Mouse (Mus musculus) midbrain, embryonic 11.5 days (tissue): ENCODE measurements around the gene Ago3. TPM values are rescaled to one million over a fixed set of nuclear protein-coding genes. Genes with fewer than 3 reads are reported as not detected.

ENCODE experiments used
- ATAC-seq: fragments of 200-750 bp; cut with Nextera tagmentation; 2 replicates; pipeline ENCODE4 v1.8.0; 2017; ENCODE audit warnings: moderate TSS enrichment, moderate library complexity; ENCODE audit not compliant: low FRiP score
- DNase-seq: peaks from one replicate; pipeline ENCODE4 v3.0.0; 2015; ENCODE audit warnings: low spot score; ENCODE audit errors: missing footprints
- H3K27ac ChIP-seq: fragments of 300-500 bp; sonication (generic); 2 replicates; pipeline ENCODE4 v1.5.1; 2014; ENCODE audit warnings: low read depth, low read length
- H3K27me3 ChIP-seq: fragments of 300-500 bp; sonication (generic); 2 replicates; pipeline ENCODE4 v1.6.1; 2014; ENCODE audit warnings: mild to moderate bottlenecking, low read length, moderate library complexity, mixed read lengths; ENCODE audit not compliant: control insufficient read depth, insufficient read depth
- H3K36me3 ChIP-seq: fragments of 300-500 bp; sonication (generic); 2 replicates; pipeline ENCODE4 v1.6.1; 2014; ENCODE audit warnings: mild to moderate bottlenecking, low read length, moderate library complexity, mixed read lengths; ENCODE audit not compliant: control insufficient read depth, insufficient read depth
- H3K4me1 ChIP-seq: fragments of 300-500 bp; sonication (generic); 2 replicates; pipeline ENCODE4 v1.6.1; 2014; ENCODE audit warnings: low read length; ENCODE audit not compliant: control insufficient read depth, insufficient read depth
- H3K4me2 ChIP-seq: fragments of 300-500 bp; sonication (generic); 2 replicates; pipeline ENCODE4 v1.6.1; 2014; ENCODE audit warnings: mild to moderate bottlenecking, moderate library complexity
- H3K4me3 ChIP-seq: fragments of 300-500 bp; sonication (generic); 2 replicates; pipeline ENCODE4 v1.5.1; 2014; ENCODE audit warnings: low read depth, low read length
- H3K9ac ChIP-seq: fragments of 300-500 bp; sonication (generic); 2 replicates; pipeline ENCODE4 v1.6.1; 2014; ENCODE audit warnings: low read length
- H3K9me3 ChIP-seq: fragments of 300-500 bp; sonication (generic); 2 replicates; pipeline ENCODE4 v1.6.1; 2016; ENCODE audit warnings: low read length; ENCODE audit not compliant: control insufficient read depth
- WGBS: fragments of 180-500 bp; shearing (Covaris S2); extraction: QIAGEN DNeasy Blood & Tissue Kit; methylation state at CpG from one replicate; pipeline ENCODE4 v1.1.7; 2014; 5-methylcytosine and 5-hydroxymethylcytosine counted together
- polyA plus RNA-seq: library from polyadenylated mRNA; unstranded; fragments of >200 nt; fragmentation: Nextera tagmentation; extraction: Ambion mirVana; gene quantifications from 2 replicates; pipeline ENCODE4 v1.2.1, GENCODE M21; 2014

The Ago3 gene
- polyA plus RNA-seq, 1 experiment from 2014 or later = 13.3 TPM

GRCm38 (mm10) chr4:126434094-126434493 is 4.7 kb upstream of the Ago3 start:
- peaks cover 13% of the 10 kb centered on the region; the same call in 1 of the 2 replicates for H3K36me3 ChIP-seq
- 98% methylated on average over 2 of the region's 2 CpGs for WGBS
- H3K27ac ChIP-seq = no peak overlapping the region
- H3K9ac ChIP-seq = no peak overlapping the region
- no peak overlapping the region for H3K4me2 ChIP-seq
- H3K27me3 ChIP-seq = no peaks in the 10 kb centered on the region
- DNase-seq (no peak), ATAC-seq (no peak)
- H3K4me3 ChIP-seq = no peak overlapping the region
- H3K4me1 ChIP-seq = no peaks in the 10 kb centered on the region; the same call in 1 of the 2 replicates
- no peaks in the 10 kb centered on the region for H3K9me3 ChIP-seq

- Histone ChIP-seq H3K4me3 (no peak overlapping the region), H3K27me3 (no peaks in the 10 kb centered on the region), H3K9ac (no peak overlapping the region), H3K4me2 (no peak overlapping the region), H3K36me3 (peaks cover 11% of the 10 kb centered on the region; the same call in 1 of the 2 replicates), H3K27ac (no peak overlapping the region), H3K4me1 (peaks cover 5% of the 10 kb centered on the region), H3K9me3 (no peaks in the 10 kb centered on the region)
- no peak for ATAC-seq
- DNase-seq = peak; percentile 75
- WGBS = 84% methylated on average over 4 of the region's 4 CpGs
These were observed 3.8 kb upstream of the Ago3 start for GRCm38 (mm10) chr4:126433175-126433574.

GRCm38 (mm10) chr4:126431746-126432145 is 2.4 kb upstream of the Ago3 start:
- DNase-seq (peak; percentile 21), ATAC-seq (no peak)
- no peaks in the 10 kb centered on the region for H3K27me3 ChIP-seq
- H3K9me3 ChIP-seq = no peaks in the 10 kb centered on the region
- no peak overlapping the region for H3K9ac ChIP-seq
- H3K4me2 ChIP-seq = no peak overlapping the region
- H3K36me3 ChIP-seq = peaks cover 4% of the 10 kb centered on the region; the same call in 1 of the 2 replicates
- no peak overlapping the region for H3K4me3 ChIP-seq
- no peak overlapping the region for H3K27ac ChIP-seq
- H3K4me1 ChIP-seq = peaks cover 5% of the 10 kb centered on the region
- 83% methylated on average over 4 of the region's 4 CpGs for WGBS

GRCm38 (mm10) chr4:126428682-126429346 is 542 bp downstream of the Ago3 start:
- ATAC-seq (peak; percentile 77), DNase-seq (peak; percentile 92)
- peak overlapping the region; percentile 85 for H3K4me3 ChIP-seq
- H3K9ac ChIP-seq = peak overlapping the region; percentile 85
- H3K27me3 ChIP-seq = no peaks in the 10 kb centered on the region
- 3% methylated on average over 24 of the region's 24 CpGs for WGBS
- H3K4me1 ChIP-seq = peaks cover 5% of the 10 kb centered on the region
- H3K36me3 ChIP-seq = no peaks in the 10 kb centered on the region
- H3K9me3 ChIP-seq = no peaks in the 10 kb centered on the region
- peak overlapping the region; percentile 66 for H3K27ac ChIP-seq
- H3K4me2 ChIP-seq = peak overlapping the region; percentile 83

GRCm38 (mm10) chr4:126423866-126424265 is 5.5 kb downstream of the Ago3 start:
- no peak overlapping the region for H3K4me3 ChIP-seq
- H3K9ac ChIP-seq = no peak overlapping the region
- no peaks in the 10 kb centered on the region for H3K36me3 ChIP-seq
- 100% methylated on average over 2 of the region's 2 CpGs for WGBS
- no peaks in the 10 kb centered on the region for H3K27me3 ChIP-seq
- H3K4me2 ChIP-seq = no peak overlapping the region
- DNase-seq (no peak), ATAC-seq (no peak)
- H3K27ac ChIP-seq = no peak overlapping the region
- no peaks in the 10 kb centered on the region for H3K9me3 ChIP-seq
- H3K4me1 ChIP-seq = peaks cover 5% of the 10 kb centered on the region

- H3K9me3 ChIP-seq = no peaks in the 10 kb centered on the region
- no peak for DNase-seq
These were observed 13.6 kb downstream of the Ago3 start for GRCm38 (mm10) chr4:126415707-126416106.

GRCm38 (mm10) chr4:126412526-126412925 is 16.8 kb downstream of the Ago3 start:
- no peaks in the 10 kb centered on the region for H3K9me3 ChIP-seq
- H3K36me3 ChIP-seq = no peaks in the 10 kb centered on the region
- H3K27ac ChIP-seq = no peak overlapping the region
- no peak for DNase-seq
- H3K27me3 ChIP-seq = no peaks in the 10 kb centered on the region
- H3K4me3 ChIP-seq = no peak overlapping the region
- 93% methylated on average over 3 of the region's 3 CpGs for WGBS
- no peaks in the 10 kb centered on the region for H3K4me1 ChIP-seq
- no peak overlapping the region for H3K4me2 ChIP-seq
- H3K9ac ChIP-seq = no peak overlapping the region
- ATAC-seq = no peak

More at GRCm38 (mm10) chr4:126415707-126416106, 13.6 kb downstream of the Ago3 start:
- Histone ChIP-seq H3K27me3 (no peaks in the 10 kb centered on the region), H3K27ac (no peak overlapping the region), H3K4me3 (no peak overlapping the region), H3K4me2 (no peak overlapping the region), H3K9ac (no peak overlapping the region), H3K36me3 (no peaks in the 10 kb centered on the region), H3K4me1 (no peaks in the 10 kb centered on the region)
- no peak for ATAC-seq

- Histone ChIP-seq H3K9ac (no peak overlapping the region), H3K4me3 (no peak overlapping the region), H3K27me3 (no peaks in the 10 kb centered on the region), H3K9me3 (no peaks in the 10 kb centered on the region), H3K4me2 (no peak overlapping the region), H3K27ac (no peak overlapping the region), H3K36me3 (no peaks in the 10 kb centered on the region; the same call in 1 of the 2 replicates), H3K4me1 (no peaks in the 10 kb centered on the region)
- ATAC-seq (no peak), DNase-seq (no peak)
- 93% methylated on average over 9 of the region's 9 CpGs for WGBS
These were observed 57.9 kb downstream of the Ago3 start for GRCm38 (mm10) chr4:126371497-126371896.

GRCm38 (mm10) chr4:126360069-126360468 is 69.3 kb downstream of the Ago3 start:
- no peak overlapping the region for H3K9ac ChIP-seq
- H3K4me1 ChIP-seq = no peaks in the 10 kb centered on the region
- no peak for ATAC-seq
- DNase-seq = no peak
- H3K27ac ChIP-seq = no peak overlapping the region
- no peaks in the 10 kb centered on the region for H3K27me3 ChIP-seq
- no peaks in the 10 kb centered on the region for H3K36me3 ChIP-seq
- no peak overlapping the region for H3K4me2 ChIP-seq
- H3K4me3 ChIP-seq = no peak overlapping the region
- no peaks in the 10 kb centered on the region for H3K9me3 ChIP-seq
- WGBS = 100% methylated on average over 1 of the region's 1 CpGs
